Mouse (Mus musculus) right cerebral cortex, postnatal 14 days (tissue): ENCODE results near the gene Cacng3.
A peak's percentile ranks its signal among the peaks of the same experiment; 100 is the strongest.

Experiments
- DNase-seq: peaks from one replicate; pipeline ENCODE4 v3.0.0; 2022

The Cacng3 gene

DNA sequence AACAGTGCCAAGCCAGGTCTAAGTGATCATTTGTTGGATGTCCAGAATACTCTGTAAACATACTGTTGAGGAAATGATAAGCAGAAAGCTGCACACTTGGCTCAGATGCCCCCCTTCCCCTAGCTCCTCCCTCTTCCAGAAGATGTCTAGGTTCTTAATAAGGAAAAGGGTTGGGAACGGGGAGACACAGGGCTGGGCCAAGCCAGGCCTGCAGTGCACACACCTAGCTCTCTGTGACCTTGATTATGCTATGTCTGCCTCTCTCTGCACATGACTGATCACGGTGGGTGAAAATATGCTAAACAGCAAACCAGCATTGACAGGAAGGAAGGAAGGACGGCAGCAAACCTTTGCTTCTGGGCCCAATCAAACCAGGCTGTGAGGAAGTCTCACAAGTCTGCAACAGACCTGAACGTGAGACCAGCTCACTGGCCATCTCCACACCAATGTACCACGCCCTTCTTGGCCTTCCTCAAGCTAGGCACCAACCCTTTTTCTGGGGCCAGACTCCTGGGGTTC is 53.1 kb downstream of the Cacng3 start:
- no peak for DNase-seq

DNA sequence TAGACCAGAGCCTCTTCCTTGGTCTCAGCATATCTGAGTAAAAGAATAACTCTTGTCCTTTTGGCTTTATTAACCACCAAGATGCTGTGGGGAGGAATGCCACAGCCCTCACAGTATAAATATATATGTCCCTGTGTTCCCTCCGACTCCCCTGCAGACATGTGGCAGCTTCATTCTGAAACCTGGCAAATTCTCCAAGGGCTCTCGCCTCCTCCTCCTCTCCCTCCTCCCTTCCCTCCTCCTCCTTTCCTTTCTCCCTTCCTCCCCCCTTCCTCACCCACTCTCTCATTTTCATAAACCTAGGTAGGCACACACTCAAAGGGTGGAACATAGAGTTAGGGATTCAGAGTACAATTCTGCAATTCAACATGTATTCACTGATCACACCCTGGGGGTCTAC is 56.1 kb downstream of the Cacng3 start:
- DNase-seq: no peak

DNA sequence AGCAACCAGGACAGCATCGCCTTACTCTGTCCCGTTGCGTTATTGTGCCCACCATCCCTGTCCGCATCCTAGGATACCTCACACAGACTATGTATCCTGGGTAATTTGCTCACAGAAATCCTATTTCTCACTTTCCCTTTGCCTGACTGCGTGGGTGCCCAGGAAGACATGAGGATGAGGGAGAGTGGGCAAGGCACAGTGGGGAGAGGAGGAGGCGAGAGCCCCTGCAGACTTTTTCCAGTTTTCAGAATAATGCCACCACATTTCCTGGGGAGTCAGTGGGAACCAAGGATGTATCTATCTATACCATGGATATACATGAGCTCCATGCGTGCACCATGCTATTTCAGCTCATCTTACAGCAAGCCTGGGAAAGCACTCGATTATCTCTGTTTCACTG is 57.9 kb downstream of the Cacng3 start:
- no peak for DNase-seq

DNA sequence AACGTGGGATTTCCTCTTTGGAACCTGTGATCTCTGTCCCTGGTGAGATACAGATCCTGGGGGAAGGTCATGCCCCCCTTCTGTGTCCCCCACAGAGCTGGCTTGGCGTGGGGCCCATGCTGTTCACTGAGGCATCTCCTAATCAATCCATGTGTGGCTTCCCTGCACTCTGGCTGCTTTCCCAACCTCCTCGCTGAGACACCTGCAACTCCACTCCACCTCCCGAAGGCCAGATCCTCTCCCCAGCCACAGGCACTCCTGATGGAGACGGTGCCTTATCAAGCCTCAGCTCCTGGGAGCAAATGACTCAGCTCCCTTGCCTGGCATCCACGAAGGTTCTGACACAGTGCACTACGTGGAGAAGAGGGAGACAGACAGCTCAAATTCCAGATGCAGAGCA is 58.6 kb downstream of the Cacng3 start:
- peak; percentile 31 for DNase-seq

DNA sequence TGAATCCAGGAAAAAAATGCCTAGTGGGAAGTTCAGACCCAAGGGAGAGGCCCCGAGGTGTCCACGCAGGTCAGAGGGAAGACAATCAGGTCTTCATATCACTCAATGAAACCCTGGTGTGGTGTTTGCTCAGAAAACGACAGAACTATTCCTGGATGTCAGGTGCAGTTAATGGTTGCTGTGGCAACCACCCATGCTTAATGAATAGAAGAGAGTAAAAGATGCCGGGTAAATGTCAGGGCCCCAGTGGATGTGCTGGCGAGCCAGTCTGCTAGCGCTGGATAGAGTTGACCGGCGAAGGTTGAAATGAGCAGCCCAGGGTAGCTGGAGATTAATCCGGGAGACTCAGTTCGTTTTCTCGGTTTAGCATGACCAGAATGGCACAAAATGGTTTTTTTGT is 65.0 kb downstream of the Cacng3 start:
- no peak for DNase-seq

DNA sequence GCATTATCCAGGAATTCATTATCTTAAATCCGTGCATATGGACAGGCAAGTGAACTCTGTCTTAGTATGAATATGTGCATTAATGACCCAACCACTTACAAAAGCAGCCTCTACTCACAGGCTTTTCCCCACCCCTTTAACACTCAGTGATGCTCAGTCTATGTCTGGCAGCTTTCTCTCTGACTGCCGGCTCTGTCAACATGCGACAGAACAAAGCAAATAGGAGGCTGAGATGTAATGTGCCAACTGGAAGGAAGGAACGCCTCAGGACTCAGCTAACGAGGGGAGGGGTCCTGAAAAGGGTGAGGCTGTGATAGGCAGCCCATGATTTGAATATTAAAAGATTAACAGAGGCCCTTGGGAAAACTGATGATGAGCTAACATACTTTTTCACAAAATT is 68.2 kb downstream of the Cacng3 start:
- DNase-seq: no peak

DNA sequence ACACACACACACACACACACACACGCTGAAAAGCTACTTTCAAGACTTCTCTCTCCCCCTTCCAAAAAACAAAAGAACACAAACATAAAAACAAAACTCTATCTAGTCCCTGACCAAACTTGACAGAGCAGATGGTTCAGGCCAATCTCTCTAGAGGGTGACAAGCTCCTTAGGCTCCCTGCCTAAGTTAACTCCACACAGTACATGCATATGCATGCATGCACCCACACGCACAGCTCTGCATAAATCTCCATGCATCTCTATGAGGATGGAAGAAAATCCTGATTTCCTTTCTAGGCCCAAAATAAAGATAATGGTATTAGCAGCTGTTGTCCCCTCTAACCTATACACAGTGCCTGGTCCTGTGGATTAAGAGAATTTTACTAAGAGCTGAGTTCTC is 70.4 kb downstream of the Cacng3 start:
- DNase-seq: no peak

DNA sequence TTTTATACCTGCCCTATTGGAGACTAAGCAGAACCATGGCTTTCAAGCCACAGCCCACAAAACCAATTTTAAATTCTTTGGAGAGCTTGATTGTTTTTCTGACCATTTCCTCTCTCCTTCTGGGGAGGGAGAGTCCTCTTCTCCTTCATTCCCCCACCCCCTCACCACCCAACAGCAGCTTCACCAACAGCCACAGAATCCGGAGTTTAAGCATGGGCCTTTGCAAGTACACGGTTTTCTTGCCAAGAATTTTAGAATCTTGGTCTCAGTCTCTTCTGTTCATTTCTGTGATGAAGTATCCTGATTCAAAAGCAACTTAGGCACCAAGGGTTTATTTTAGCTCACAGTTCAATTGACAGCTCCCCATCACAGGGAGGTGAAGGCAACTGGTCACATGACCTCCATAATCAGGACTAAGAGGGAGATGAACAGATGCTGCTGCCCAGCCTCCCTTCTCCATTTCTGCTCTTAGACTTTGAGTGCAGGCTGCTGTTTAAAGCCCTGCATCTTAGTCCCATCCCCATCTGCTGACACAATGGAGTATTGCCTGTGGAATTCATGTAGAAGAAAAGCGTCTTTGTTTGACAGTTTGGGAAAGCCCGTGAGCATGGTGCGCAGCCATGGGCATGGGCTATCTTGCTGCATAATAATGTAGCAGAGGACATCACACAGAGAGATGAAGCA is 85.8 kb downstream of the Cacng3 start:
- no peak for DNase-seq

DNA sequence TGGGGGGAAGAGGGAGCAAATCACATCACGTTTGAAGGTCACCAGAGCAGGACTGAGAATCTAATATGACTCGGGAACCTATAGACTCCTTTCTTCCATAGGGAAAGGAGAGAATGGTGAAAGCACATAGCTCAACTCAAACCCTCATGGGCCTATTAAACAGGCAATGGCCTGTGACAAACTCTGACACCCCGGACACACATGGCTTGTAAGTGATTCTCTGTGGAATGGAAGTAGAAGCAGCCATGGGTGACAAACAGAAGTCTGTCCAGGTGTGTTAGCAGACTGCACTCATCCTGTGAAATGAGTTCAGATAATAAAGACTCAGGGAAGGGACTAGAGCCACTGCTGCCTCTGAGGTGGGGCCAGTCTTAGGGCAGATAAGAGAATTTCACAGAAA is 88.4 kb downstream of the Cacng3 start:
- no peak for DNase-seq

DNA sequence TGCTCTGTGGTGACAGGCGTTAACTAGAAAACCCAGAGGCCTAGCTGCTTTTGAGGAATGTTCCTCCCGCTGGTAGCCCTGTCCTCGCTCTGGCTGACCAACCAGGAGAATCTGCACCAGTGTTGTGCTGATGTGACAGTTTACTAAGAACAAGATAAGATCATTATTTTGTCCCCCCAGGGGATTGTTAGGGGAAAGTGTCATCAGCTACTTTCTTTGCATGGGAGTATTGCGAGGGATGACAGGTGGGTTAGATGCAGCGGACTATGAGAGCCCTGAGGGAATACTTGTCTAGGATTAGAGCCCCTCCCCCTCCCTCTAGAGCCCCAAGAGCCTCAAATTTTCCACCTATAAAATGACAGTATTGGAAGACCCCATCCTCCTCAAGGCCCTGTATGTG is 94.2 kb downstream of the Cacng3 start:
- no peak for DNase-seq

DNA sequence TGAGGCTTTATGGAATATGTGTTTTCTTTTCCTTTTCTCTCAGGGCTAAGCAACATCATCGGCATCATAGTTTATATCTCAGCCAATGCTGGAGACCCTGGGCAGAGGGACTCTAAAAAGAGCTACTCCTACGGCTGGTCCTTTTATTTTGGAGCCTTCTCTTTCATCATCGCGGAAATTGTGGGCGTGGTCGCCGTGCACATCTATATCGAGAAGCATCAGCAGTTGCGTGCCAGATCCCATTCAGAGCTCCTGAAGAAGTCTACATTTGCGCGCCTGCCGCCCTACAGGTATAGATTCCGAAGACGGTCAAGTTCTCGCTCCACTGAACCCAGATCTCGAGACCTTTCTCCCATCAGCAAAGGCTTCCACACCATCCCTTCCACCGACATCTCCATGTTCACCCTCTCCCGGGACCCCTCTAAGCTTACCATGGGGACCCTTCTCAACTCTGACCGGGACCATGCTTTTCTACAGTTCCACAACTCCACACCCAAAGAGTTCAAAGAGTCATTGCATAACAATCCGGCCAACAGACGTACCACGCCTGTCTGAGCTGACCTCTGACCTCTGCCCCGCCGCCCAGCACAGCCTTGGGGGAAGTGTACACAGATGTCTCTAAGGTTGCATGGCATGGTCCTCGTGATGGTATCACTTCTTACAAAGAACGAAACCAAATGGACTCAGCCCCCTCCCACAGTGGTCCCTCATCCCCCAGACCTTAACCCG is 98.2 kb downstream of the Cacng3 start:
- no peak for DNase-seq

DNA sequence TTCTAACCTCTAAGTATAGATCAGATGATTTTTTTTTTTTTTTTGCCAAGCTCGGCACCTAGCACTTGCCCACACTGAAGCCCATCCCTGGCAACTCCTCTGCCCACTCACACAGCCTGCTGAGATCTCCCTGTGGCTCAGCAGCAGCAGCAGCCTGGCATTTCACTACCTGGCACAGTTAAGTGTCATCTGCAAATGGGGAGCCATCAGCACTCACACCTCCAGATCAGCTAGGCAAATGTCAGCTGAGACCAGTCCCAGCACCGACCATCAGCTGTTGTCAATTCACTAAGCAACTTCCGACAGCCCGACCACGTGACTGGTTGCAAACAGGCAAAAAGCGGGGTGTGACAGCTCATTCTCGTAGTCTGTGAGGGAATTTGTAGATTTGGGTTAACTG is 109.3 kb downstream of the Cacng3 start:
- DNase-seq: peak; percentile 26

GRCm38 (mm10) chr7:122789929-122790328 is 119.6 kb downstream of the Cacng3 start:
- DNase-seq: no peak

DNA sequence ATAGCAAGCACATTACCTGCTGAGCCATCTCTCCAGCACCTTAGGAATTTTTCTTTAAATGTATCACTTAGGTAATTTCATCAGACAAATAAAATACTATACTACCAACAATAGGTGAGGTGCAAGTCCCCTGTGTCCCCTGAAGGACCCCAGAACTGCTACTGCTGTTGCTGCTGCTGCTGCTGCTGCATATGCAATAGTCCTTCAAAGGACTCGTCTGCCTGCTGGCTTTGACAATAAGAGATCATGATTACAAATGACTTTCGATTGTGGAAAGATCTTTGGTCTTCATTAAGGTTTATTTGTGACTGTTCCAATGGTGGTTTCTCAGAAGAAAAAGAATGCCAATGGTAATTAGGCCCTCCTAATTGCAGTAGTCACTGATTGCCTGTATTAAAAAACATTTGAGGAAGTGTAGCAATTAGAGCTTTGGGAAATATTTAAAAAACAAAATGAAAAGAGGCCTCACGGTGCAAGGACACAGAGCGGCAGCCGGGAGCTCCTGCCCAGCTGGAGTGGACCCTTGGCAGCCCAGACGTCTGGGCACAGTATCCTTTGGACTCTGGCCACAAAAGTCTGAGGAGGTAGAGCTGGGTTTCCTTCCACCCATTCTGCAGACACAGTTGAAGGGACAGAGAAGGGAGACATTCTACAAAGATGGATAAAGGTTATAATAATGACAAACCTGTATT is 123.5 kb downstream of the Cacng3 start:
- DNase-seq: no peak

DNA sequence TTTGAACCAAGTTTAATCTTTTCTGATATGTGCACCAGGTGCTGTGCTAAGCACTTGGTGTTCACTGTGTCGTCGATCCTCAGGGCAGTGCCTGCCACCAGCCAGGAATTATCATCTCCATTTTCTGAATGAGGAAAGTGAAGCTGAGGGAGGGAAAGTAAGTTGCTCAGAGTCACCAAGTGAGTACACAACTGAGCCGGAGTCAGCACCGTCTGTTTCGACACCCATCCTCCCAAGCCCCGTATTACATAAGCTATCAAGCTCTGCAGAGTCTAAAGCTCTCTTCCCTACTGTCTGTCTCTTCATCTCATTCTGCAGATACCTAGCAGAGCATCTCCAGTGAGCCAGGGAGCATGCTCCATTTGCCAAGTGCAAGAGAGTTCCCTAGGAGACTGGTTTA is 124.8 kb downstream of the Cacng3 start:
- no peak for DNase-seq

DNA sequence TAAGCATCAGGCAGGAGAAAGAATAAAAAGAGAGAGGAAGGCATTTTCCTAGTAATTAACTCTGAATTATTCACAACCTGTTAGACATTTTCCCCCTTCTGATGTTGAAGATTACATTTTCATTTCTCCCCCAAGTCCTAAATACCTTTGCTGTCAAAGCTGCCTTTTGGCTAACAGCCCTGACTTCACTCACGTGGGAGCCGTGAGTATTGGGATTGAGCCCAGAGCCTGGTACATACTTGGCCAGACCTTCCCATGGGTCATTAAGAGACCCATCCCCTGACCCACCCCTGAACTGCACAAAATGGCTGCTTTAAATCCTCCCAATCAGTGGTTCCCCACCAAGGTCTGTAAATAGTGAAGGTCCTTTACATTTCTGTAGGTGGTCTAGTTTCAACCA is 130.5 kb downstream of the Cacng3 start:
- no peak for DNase-seq

- peak; percentile 31 for DNase-seq
Observed at GRCm38 (mm10) chr7:122803839-122804496, 133.7 kb downstream of the Cacng3 start.

DNA sequence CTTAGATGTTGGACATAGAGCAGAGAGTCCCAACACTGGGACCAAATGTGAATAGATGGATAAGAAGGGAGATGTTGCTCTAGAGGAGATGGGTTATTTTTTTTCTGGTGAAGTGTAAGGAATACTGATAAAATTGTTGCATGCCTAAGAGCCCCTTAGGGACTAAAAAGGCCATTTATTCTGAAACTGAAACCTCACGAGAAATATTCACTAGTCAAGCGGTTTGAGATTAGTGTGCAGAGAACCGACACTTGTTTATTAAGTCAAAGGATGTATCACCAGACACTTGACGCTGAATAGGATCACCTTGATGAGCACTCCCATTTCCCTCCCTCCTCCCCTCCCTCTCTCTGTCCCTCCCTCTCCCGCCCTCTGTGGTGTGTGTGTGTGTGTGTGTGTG is 136.2 kb downstream of the Cacng3 start:
- no peak for DNase-seq

GRCm38 (mm10) chr7:122813724-122814123 is 143.4 kb downstream of the Cacng3 start:
- no peak for DNase-seq

GRCm38 (mm10) chr7:122817565-122817964 is 147.3 kb downstream of the Cacng3 start:
- no peak for DNase-seq
